In the genomic region with DNA sequence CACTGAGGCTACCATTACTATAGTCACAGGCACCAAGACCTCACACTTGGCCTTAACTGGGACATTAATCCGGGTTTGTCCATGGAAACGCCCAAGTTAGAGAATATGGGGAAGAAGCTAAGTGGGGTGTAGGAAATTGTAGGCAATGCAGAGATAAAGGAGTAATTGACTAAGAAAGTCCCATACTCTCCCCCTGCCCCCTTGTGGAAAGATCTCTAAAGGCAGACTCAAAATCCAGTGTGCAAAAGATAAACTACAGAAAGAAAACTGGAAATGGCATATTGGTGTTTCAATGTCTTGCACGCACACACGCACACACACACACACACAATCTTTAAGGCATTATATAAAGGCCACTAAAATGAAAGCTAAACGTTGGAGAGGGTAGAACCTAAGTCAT, we compare ENCODE assay signal across 19 mouse cellular contexts. TPM values are rescaled to one million over a fixed set of nuclear protein-coding genes. Genes with fewer than 3 reads are reported as not detected.
DNase-seq lines count a peak whose midpoint lies in the region; ATAC-seq and TF ChIP-seq lines count a peak whose summit lies in the region.
"Had no signal": no experiment of that assay in that cellular context is flagged by ENCODE, and none has a peak within 500 bp of the region (broad histone marks: within the 10 kb centered on the region; RNA-seq: fewer than 3 reads in every experiment).

No protein-coding gene starts in this region.

- peak; percentile 26 for TF ChIP-seq RAD21 in CH12.LX (IDR thresholded peaks at IDR 0.05; ENCODE audit: low read depth, low read length)

- H3K27me3 ChIP-seq in heart, adult 2 months (ENCODE audit: control insufficient read depth, insufficient read depth, low read length) = no peaks in the 10 kb centered on the region
- no peaks in the 10 kb centered on the region for H3K27me3 ChIP-seq in liver, embryonic 11.5 days (replicated peaks; ENCODE audit: control insufficient read depth, insufficient read depth, low read length)
- peaks cover 31% of the 10 kb centered on the region for H3K27me3 ChIP-seq in CH12.LX (replicated peaks)
- H3K27me3 ChIP-seq in liver, embryonic 15.5 days = no peaks in the 10 kb centered on the region
- H3K27me3 ChIP-seq: forebrain, embryonic 13.5 days; midbrain, embryonic 15.5 days had no signal

- 74% methylated on average over 5 of the region's 5 CpGs for WGBS in heart, adult 2 months
- WGBS in liver, embryonic 11.5 days = 79% methylated on average over 5 of the region's 5 CpGs
- 65% methylated on average over 5 of the region's 5 CpGs for WGBS in liver, embryonic 15.5 days (ENCODE audit: insufficient replicate concordance)

- intact Hi-C loops in heart, adult 2 months (cut with DNase I) = no loop called here

- ATAC-seq in liver, embryonic 11.5 days (replicated peaks; ENCODE audit: low FRiP score) = no peak
- no peak for ATAC-seq in liver, embryonic 15.5 days (ENCODE audit: insufficient read depth)
- ATAC-seq: forebrain, embryonic 13.5 days; midbrain, embryonic 15.5 days had no signal

- H3K9ac ChIP-seq in heart, adult 2 months (ENCODE audit: low read depth, low read length) = no peak overlapping the region
- 0 out of 2 replicates have a peak overlapping the region, but pooled peaks have one; percentile 16 for H3K9ac ChIP-seq in liver, embryonic 11.5 days (ENCODE audit: low read depth, low read length)
- no peak overlapping the region for H3K9ac ChIP-seq in CH12.LX (ENCODE audit: insufficient read depth, low read depth)
- H3K9ac ChIP-seq in liver, embryonic 15.5 days = no peak overlapping the region; the same call in 1 of the 2 replicates
- H3K9ac ChIP-seq: forebrain, embryonic 13.5 days; midbrain, embryonic 15.5 days had no signal

- dilution Hi-C loops in CH12.LX (cut with MboI; ENCODE audit: extremely low pct_ligation_motif_present, extremely low pct_unique_long_range_greater_than_20kb, low sequenced_read_pairs) = no loop called here

- no peak overlapping the region for H3K27ac ChIP-seq in heart, adult 2 months
- no peak overlapping the region for H3K27ac ChIP-seq in liver, embryonic 11.5 days (ENCODE audit: low read depth, low read length)
- H3K27ac ChIP-seq in CH12.LX (ENCODE audit: insufficient read depth, low read depth) = no peak overlapping the region
- peak overlapping the region; percentile 51; the same call in 1 of the 2 replicates for H3K27ac ChIP-seq in liver, embryonic 15.5 days (replicated peaks)
- H3K27ac ChIP-seq: forebrain, embryonic 13.5 days; midbrain, embryonic 15.5 days had no signal

- no peak for TF ChIP-seq EP300 in heart, adult 2 months (IDR thresholded peaks at IDR 0.05; ENCODE audit: insufficient read depth, low read depth, low read length)
- no peak for TF ChIP-seq EP300 in CH12.LX (IDR thresholded peaks at IDR 0.05; ENCODE audit: low read length)

- TF ChIP-seq POLR2A in heart, adult 2 months (IDR thresholded peaks at IDR 0.05; ENCODE audit: insufficient read depth, low read depth, low read length) = no peak
- no peak for TF ChIP-seq POLR2A in CH12.LX (IDR thresholded peaks at IDR 0.05; ENCODE audit: low read depth, low read length)

- no peaks in the 10 kb centered on the region for H3K36me3 ChIP-seq in heart, adult 2 months (ENCODE audit: control insufficient read depth, insufficient read depth, low read length)
- H3K36me3 ChIP-seq in liver, embryonic 11.5 days (ENCODE audit: control insufficient read depth, insufficient read depth, low read length) = no peaks in the 10 kb centered on the region
- H3K36me3 ChIP-seq in CH12.LX (replicated peaks in 1 of 2; ENCODE audit: control insufficient read depth in 1 of 2, insufficient read depth in 1 of 2, low read length in 1 of 2) = no peaks in the 10 kb centered on the region
- H3K36me3 ChIP-seq in liver, embryonic 15.5 days (replicated peaks) = no peaks in the 10 kb centered on the region
- H3K36me3 ChIP-seq: midbrain, embryonic 15.5 days had no signal

- no peak overlapping the region for H3K4me3 ChIP-seq in heart, adult 2 months
- H3K4me3 ChIP-seq in liver, embryonic 11.5 days (ENCODE audit: low read depth, low read length) = no peak overlapping the region
- H3K4me3 ChIP-seq in CH12.LX (replicated peaks in 1 of 3; ENCODE audit: low read depth in 2 of 3, low read length in 2 of 3, poor library complexity in 1 of 3) = no peak overlapping the region
- H3K4me3 ChIP-seq in liver, embryonic 15.5 days (replicated peaks) = no peak overlapping the region
- H3K4me3 ChIP-seq: forebrain, embryonic 13.5 days; midbrain, embryonic 15.5 days had no signal

- no peaks in the 10 kb centered on the region for H3K9me3 ChIP-seq in liver, embryonic 11.5 days (ENCODE audit: control insufficient read depth, low read length)
- no peaks in the 10 kb centered on the region for H3K9me3 ChIP-seq in CH12.LX (replicated peaks; ENCODE audit: low read length)
- H3K9me3 ChIP-seq in liver, embryonic 15.5 days (replicated peaks) = no peaks in the 10 kb centered on the region
- H3K9me3 ChIP-seq: forebrain, embryonic 13.5 days; midbrain, embryonic 15.5 days had no signal

- H3K4me1 ChIP-seq in heart, adult 2 months (ENCODE audit: control insufficient read depth, insufficient read depth, low read length) = no peaks in the 10 kb centered on the region
- peaks cover 12% of the 10 kb centered on the region for H3K4me1 ChIP-seq in liver, embryonic 11.5 days (replicated peaks; ENCODE audit: control insufficient read depth, insufficient read depth, low read length)
- H3K4me1 ChIP-seq in CH12.LX (ENCODE audit: control insufficient read depth in 1 of 2, insufficient read depth in 2 of 2) = no peaks in the 10 kb centered on the region
- peaks cover 61% of the 10 kb centered on the region for H3K4me1 ChIP-seq in liver, embryonic 15.5 days (replicated peaks)
- H3K4me1 ChIP-seq: forebrain, embryonic 13.5 days; midbrain, embryonic 15.5 days had no signal

- peak; percentile 35 for TF ChIP-seq CTCF in heart, adult 2 months (IDR thresholded peaks at IDR 0.05)
- TF ChIP-seq CTCF in CH12.LX (conservative IDR thresholded peaks at IDR 0.05 in 1 of 2, IDR thresholded peaks at IDR 0.05 in 1 of 2; ENCODE audit: low read depth in 2 of 2, low read length in 2 of 2) = peak in 1 of 2 experiments; percentile 51; a peak in 2 of 4 replicates

- DNase-seq in heart, adult 2 months = no peak
- DNase-seq in heart, adult 18-20 months = no peak
- no peak for DNase-seq in liver, embryonic 11.5 days (ENCODE audit: low spot score)
- DNase-seq in liver (no peak), CH12.LX (ENCODE audit: extremely low read depth) (no peak)
- DNase-seq in spleen, adult 18-20 months = no peak
- no peak for DNase-seq in cerebellum, adult 11 months
- DNase-seq: adrenal gland, postnatal 36 days; gastrocnemius, postnatal 10 days had no signal

- no peak overlapping the region for H3K4me2 ChIP-seq in liver, embryonic 11.5 days
- H3K4me2 ChIP-seq in CH12.LX (ENCODE audit: insufficient read depth, low read depth, poor library complexity, severe bottlenecking) = no peak overlapping the region
- H3K4me2 ChIP-seq in liver, embryonic 15.5 days = no peak overlapping the region
- H3K4me2 ChIP-seq: forebrain, embryonic 13.5 days; heart, embryonic 11.5 days; midbrain, embryonic 15.5 days had no signal

- no peaks in the 10 kb centered on the region for H3K79me2 ChIP-seq in heart, adult 2 months (replicated peaks; ENCODE audit: control insufficient read depth, insufficient read depth, low read length)
- H3K79me2 ChIP-seq in CH12.LX (replicated peaks; ENCODE audit: control insufficient read depth, extremely low read depth, insufficient read depth, poor library complexity, severe bottlenecking) = no peaks in the 10 kb centered on the region

- in situ Hi-C loops in CH12.LX (cut with MboI; ENCODE audit: low pct_ligation_motif_present, low pct_unique_long_range_greater_than_20kb, low sequenced_read_pairs) = loop anchor here (5.0 kb wide), 1 partner anchor 92 kb away; no protein-coding TSS in a partner anchor

TF ChIP-seq in CH12.LX, 34 proteins besides CTCF, POLR2A, EP300 and RAD21 (continues in another document):
- peak; percentile 54 for TF ChIP-seq SMC3 (IDR thresholded peaks at IDR 0.05; ENCODE audit: low read depth, low read length)
- TF ChIP-seq JUND (conservative IDR thresholded peaks at IDR 0.05; ENCODE audit: low read depth, low read length) = no peak
- TF ChIP-seq NRF1 (IDR thresholded peaks at IDR 0.05; ENCODE audit: low read depth, low read length) = no peak

RNA-seq across cellular contexts. Expression of gene Fam205c, which starts 3.3 kb away (rescaled TPM):
- total RNA-seq in heart, adult 2 months (2021) = 1 to 10 TPM; 8.3 to 9.8 TPM
- 0.14 and 0.20 TPM in 2 replicates for polyA plus RNA-seq in heart, adult 2 months (2012; rRNA removed)
- 10 to 100 TPM; 12.2 to 12.9 TPM for total RNA-seq in heart, adult 18-20 months (2021)
- polyA plus RNA-seq in liver, embryonic 11.5 days (2014; fragmentation: Nextera tagmentation; extraction: Ambion mirVana) = 0.71 and 0.75 TPM in 2 replicates
- total RNA-seq in CH12.LX (2012; rRNA removed) = not detected in 2 replicates
- total RNA-seq in CH12.LX (2014; rRNA removed) = not detected in 2 replicates
- polyA plus RNA-seq in CH12.LX (2012; ENCODE audit: insufficient read length, low read depth) = not detected in 2 replicates
- polyA plus RNA-seq in liver, embryonic 15.5 days (2015; fragmentation: Nextera tagmentation; extraction: Ambion mirVana) = 0.35 and 0.61 TPM in 2 replicates
- total RNA-seq: adrenal gland, postnatal 36 days; common myeloid progenitor, adult 5-6 weeks; hematopoietic stem cell, adult 5-6 weeks had no signal
- polyA plus RNA-seq: large intestine, adult 2 months had no signal

RNA-seq across cellular contexts. Expression of gene Gm12394, which starts 14.2 kb away (rescaled TPM):
- total RNA-seq in heart, adult 2 months (2021) = under 1 TPM in 1 of 2 experiments, not detected in 1; 0.10 TPM
- polyA plus RNA-seq in heart, adult 2 months (2012; rRNA removed) = 0.02 TPM in 1 of 2 replicates, not detected in the other
- not detected for total RNA-seq in heart, adult 18-20 months (2021)
- 0.11 and 0.18 TPM in 2 replicates for polyA plus RNA-seq in liver, embryonic 11.5 days (2014; fragmentation: Nextera tagmentation; extraction: Ambion mirVana)
- total RNA-seq in CH12.LX (2012; rRNA removed) (not detected in 2 replicates), CH12.LX (2014; rRNA removed) (not detected in 2 replicates)
- not detected in 2 replicates for polyA plus RNA-seq in CH12.LX (2012; ENCODE audit: insufficient read length, low read depth)
- polyA plus RNA-seq in liver, embryonic 15.5 days (2015; fragmentation: Nextera tagmentation; extraction: Ambion mirVana) = not detected in 2 replicates
- total RNA-seq: common myeloid progenitor, adult 5-6 weeks; gastrocnemius, postnatal 10 days; hematopoietic stem cell, adult 5-6 weeks had no signal
- polyA plus RNA-seq: heart, embryonic 11.5 days; large intestine, adult 2 months; liver, embryonic 16.5 days had no signal

RNA-seq across cellular contexts. Expression of gene Fam205a1, which starts 17.1 kb away (rescaled TPM):
- not detected for total RNA-seq in heart, adult 2 months (2021)
- polyA plus RNA-seq in heart, adult 2 months (2012; rRNA removed) = not detected in 2 replicates
- total RNA-seq in heart, adult 18-20 months (2021) = not detected
- polyA plus RNA-seq in liver, embryonic 11.5 days (2014; fragmentation: Nextera tagmentation; extraction: Ambion mirVana) = 0.22 and 0.29 TPM in 2 replicates
- total RNA-seq in CH12.LX (2012; rRNA removed) (not detected in 2 replicates), CH12.LX (2014; rRNA removed) (not detected in 2 replicates)
- polyA plus RNA-seq in CH12.LX (2012; ENCODE audit: insufficient read length, low read depth) = not detected in 2 replicates
- 0.15 TPM in 2 replicates for polyA plus RNA-seq in liver, embryonic 15.5 days (2015; fragmentation: Nextera tagmentation; extraction: Ambion mirVana)
- total RNA-seq: adrenal gland, postnatal 36 days; common myeloid progenitor, adult 5-6 weeks; gastrocnemius, postnatal 10 days; hematopoietic stem cell, adult 5-6 weeks had no signal
- polyA plus RNA-seq: embryonic facial prominence, embryonic 14.5 days; forebrain, embryonic 13.5 days; heart, embryonic 11.5 days; intestine, embryonic 14.5 days; midbrain, embryonic 15.5 days had no signal

RNA-seq across cellular contexts. Expression of gene Phf24, which starts 45.7 kb away (rescaled TPM):
- 1 to 10 TPM; 5.0 to 5.8 TPM for total RNA-seq in heart, adult 2 months (2021)
- polyA plus RNA-seq in heart, adult 2 months (2012; rRNA removed) = 4.8 and 7.8 TPM in 2 replicates
- 1 to 10 TPM; 6.5 to 7.7 TPM for total RNA-seq in heart, adult 18-20 months (2021)
- 0.38 and 0.42 TPM in 2 replicates for polyA plus RNA-seq in liver, embryonic 11.5 days (2014; fragmentation: Nextera tagmentation; extraction: Ambion mirVana)
- total RNA-seq in CH12.LX (2012; rRNA removed) (not detected in 2 replicates), CH12.LX (2014; rRNA removed) (not detected in 2 replicates)
- not detected in 2 replicates for polyA plus RNA-seq in CH12.LX (2012; ENCODE audit: insufficient read length, low read depth)
- polyA plus RNA-seq in liver, embryonic 15.5 days (2015; fragmentation: Nextera tagmentation; extraction: Ambion mirVana) = 0.12 and 0.16 TPM in 2 replicates
- total RNA-seq: hematopoietic stem cell, adult 5-6 weeks had no signal
